Mouse (Mus musculus) forebrain, postnatal 0 days (tissue): ENCODE results near the gene Tespa1. TPM values are rescaled to one million over a fixed set of nuclear protein-coding genes. Genes with fewer than 3 reads are reported as not detected.

Experiments
- ATAC-seq: fragments of 200-750 bp; cut with Nextera tagmentation; 2 replicates; pipeline ENCODE4 v1.8.0; 2017; ENCODE audit warnings: mild to moderate bottlenecking, moderate library complexity
- DNase-seq: peaks from one replicate; pipeline ENCODE4 v3.0.0-alpha.2; 2015
- H3K27ac ChIP-seq: fragments of 300-500 bp; sonication (generic); 2 replicates; pipeline ENCODE4 v1.5.1; 2014; ENCODE audit warnings: low read depth, mild to moderate bottlenecking, antibody characterized with exemption, low read length, moderate library complexity, mixed read lengths
- H3K27me3 ChIP-seq: fragments of 300-500 bp; sonication (generic); 2 replicates; pipeline ENCODE4 v1.6.1; 2014; ENCODE audit warnings: mild to moderate bottlenecking, low read length, mixed read lengths; ENCODE audit not compliant: insufficient read depth
- H3K36me3 ChIP-seq: fragments of 300-500 bp; sonication (generic); 2 replicates; pipeline ENCODE4 v1.6.1; 2014; ENCODE audit warnings: mild to moderate bottlenecking, moderate library complexity; ENCODE audit not compliant: insufficient read depth
- H3K4me1 ChIP-seq: fragments of 300-500 bp; sonication (generic); 2 replicates; pipeline ENCODE4 v1.6.1; 2014; ENCODE audit warnings: antibody characterized with exemption; ENCODE audit not compliant: insufficient read depth
- H3K4me2 ChIP-seq: fragments of 300-500 bp; sonication (generic); 2 replicates; pipeline ENCODE4 v1.6.1; 2014; ENCODE audit warnings: low read depth, mild to moderate bottlenecking, moderate library complexity
- H3K4me3 ChIP-seq: fragments of 300-500 bp; sonication (generic); 2 replicates; pipeline ENCODE4 v1.5.1; 2014; ENCODE audit warnings: low read depth, low read length, mixed read lengths
- H3K9ac ChIP-seq: fragments of 300-500 bp; sonication (generic); 2 replicates; pipeline ENCODE4 v1.6.1; 2014; ENCODE audit warnings: mild to moderate bottlenecking
- H3K9me3 ChIP-seq: fragments of 300-500 bp; sonication (generic); 2 replicates; pipeline ENCODE4 v1.6.1; 2016; ENCODE audit warnings: low read length
- CTCF ChIP-seq: sonication (generic); IDR thresholded peaks from 2 replicates; pipeline ENCODE4 v1.5.1; 2016; ENCODE audit warnings: antibody characterized with exemption, control low read depth, low read depth
- WGBS: fragments of 180-500 bp; shearing (Covaris S2); extraction: QIAGEN DNeasy Blood & Tissue Kit; methylation state at CpG from one replicate; pipeline ENCODE4 v1.1.7; 2014; 5-methylcytosine and 5-hydroxymethylcytosine counted together
- polyA plus RNA-seq: library from polyadenylated mRNA; unstranded; fragments of >200 nt; fragmentation: Nextera tagmentation; extraction: Ambion mirVana; gene quantifications from 2 replicates; pipeline ENCODE4 v1.2.1, GENCODE M21; 2015
- total RNA-seq: library from RNA; depleted of rRNA; stranded (reverse); fragments of >200 nt; gene quantifications from 2 replicates; pipeline ENCODE4 v1.2.3, GENCODE M21; 2014

The Tespa1 gene
- total and polyA plus RNA-seq, 2 experiments from 2014 or later: not detected

DNA sequence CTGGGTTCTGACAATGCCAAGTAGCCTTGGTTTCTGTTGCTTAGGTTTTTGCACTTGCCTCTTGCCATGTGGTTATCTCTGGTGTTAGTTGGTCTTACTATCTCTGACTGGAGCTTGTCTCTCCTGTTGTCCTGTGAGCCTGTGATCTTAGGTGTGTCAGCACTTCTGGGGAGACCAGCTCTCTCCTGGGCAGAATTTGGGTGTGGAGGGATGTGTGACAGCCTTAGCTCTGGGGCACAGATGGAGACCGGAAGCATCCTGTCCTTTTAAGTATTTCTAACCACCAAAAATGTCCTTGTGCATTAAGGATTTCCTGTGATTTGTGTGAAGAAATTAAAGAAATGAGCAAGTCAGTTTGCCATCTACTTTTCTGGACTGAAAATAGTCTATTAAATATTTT is 21.4 kb downstream of the Tespa1 start:
- H3K27me3 ChIP-seq: no peaks in the 10 kb centered on the region
- H3K9me3 ChIP-seq: no peaks in the 10 kb centered on the region
- no peaks in the 10 kb centered on the region for H3K4me1 ChIP-seq
- no peak overlapping the region for H3K4me3 ChIP-seq
- ATAC-seq (no peak), DNase-seq (no peak)
- no peak for TF ChIP-seq CTCF
- no peak overlapping the region for H3K4me2 ChIP-seq
- no peak overlapping the region for H3K9ac ChIP-seq
- H3K36me3 ChIP-seq: no peaks in the 10 kb centered on the region
- H3K27ac ChIP-seq: no peak overlapping the region
- 91% methylated on average over 1 of the region's 1 CpGs for WGBS

DNA sequence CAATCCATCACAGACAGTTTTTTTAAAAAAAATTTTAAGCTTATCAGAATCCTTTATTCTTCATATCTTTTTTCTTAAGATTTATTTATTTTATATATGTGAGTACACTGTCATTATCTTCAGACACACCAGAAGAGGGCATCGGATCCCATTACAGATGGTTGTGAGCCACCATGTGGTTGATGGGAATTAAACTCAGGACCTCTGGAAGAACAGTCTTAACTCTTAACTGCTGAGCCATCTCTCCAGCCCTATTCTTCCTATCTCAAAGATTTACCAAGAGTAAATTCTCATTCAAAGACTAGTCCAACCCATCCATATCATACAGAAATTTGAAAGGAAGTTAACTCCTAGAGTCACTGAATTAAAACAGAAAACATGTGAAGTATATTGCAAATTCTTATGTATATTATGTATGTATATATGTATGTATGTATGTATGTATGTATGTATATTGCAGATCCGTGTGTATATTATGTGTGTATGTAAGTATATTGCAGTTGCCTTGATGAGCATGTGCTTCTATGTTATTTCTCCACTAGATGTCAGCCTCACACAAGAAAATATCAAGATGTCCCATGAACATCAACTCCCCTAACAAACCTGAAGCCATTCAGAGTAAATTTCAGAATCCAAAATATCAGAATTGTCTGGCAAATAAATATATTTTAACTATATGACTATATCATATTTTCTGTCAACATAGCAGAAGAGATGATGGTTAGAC is 40.9 kb downstream of the Tespa1 start:
- peak; percentile 53 for DNase-seq

GRCm38 (mm10) chr10:130364766-130365165 is 42.1 kb downstream of the Tespa1 start:
- Histone ChIP-seq H3K4me1 (no peaks in the 10 kb centered on the region), H3K9ac (no peak overlapping the region), H3K4me3 (no peak overlapping the region), H3K36me3 (no peaks in the 10 kb centered on the region), H3K27ac (no peak overlapping the region), H3K9me3 (no peaks in the 10 kb centered on the region), H3K27me3 (no peaks in the 10 kb centered on the region), H3K4me2 (no peak overlapping the region)
- ATAC-seq (no peak), DNase-seq (no peak)
- TF ChIP-seq CTCF: no peak

More for the DNA sequence above, 40.9 kb downstream of the Tespa1 start:
- H3K4me3 ChIP-seq: no peak overlapping the region
- no peaks in the 10 kb centered on the region for H3K36me3 ChIP-seq
- no peaks in the 10 kb centered on the region for H3K4me1 ChIP-seq
- 60% methylated on average over 2 of the region's 2 CpGs for WGBS
- no peak overlapping the region for H3K4me2 ChIP-seq
- H3K27ac ChIP-seq: no peak overlapping the region
- H3K9me3 ChIP-seq: no peaks in the 10 kb centered on the region
- peak; percentile 70 for TF ChIP-seq CTCF
- H3K27me3 ChIP-seq: no peaks in the 10 kb centered on the region
- ATAC-seq: peak; percentile 89
- no peak overlapping the region for H3K9ac ChIP-seq

GRCm38 (mm10) chr10:130368384-130368783 is 45.7 kb downstream of the Tespa1 start:
- Histone ChIP-seq H3K4me2 (no peak overlapping the region), H3K9me3 (no peaks in the 10 kb centered on the region), H3K4me3 (no peak overlapping the region), H3K27me3 (no peaks in the 10 kb centered on the region), H3K36me3 (no peaks in the 10 kb centered on the region), H3K4me1 (no peaks in the 10 kb centered on the region), H3K27ac (no peak overlapping the region), H3K9ac (no peak overlapping the region)
- DNase-seq: no peak
- ATAC-seq: no peak
- TF ChIP-seq CTCF: no peak

GRCm38 (mm10) chr10:130370005-130370682 is 47.5 kb downstream of the Tespa1 start:
- H3K4me1 ChIP-seq: no peaks in the 10 kb centered on the region
- H3K27ac ChIP-seq: no peak overlapping the region
- TF ChIP-seq CTCF: no peak
- WGBS: 92% methylated on average over 2 of the region's 2 CpGs
- no peaks in the 10 kb centered on the region for H3K36me3 ChIP-seq
- no peak overlapping the region for H3K4me3 ChIP-seq
- DNase-seq (no peak), ATAC-seq (no peak)
- H3K9ac ChIP-seq: no peak overlapping the region
- no peaks in the 10 kb centered on the region for H3K27me3 ChIP-seq
- H3K4me2 ChIP-seq: no peak overlapping the region
- H3K9me3 ChIP-seq: no peaks in the 10 kb centered on the region

GRCm38 (mm10) chr10:130371644-130372043 is 49.0 kb downstream of the Tespa1 start:
- no peak for DNase-seq
- H3K9me3 ChIP-seq: no peaks in the 10 kb centered on the region
- no peaks in the 10 kb centered on the region for H3K4me1 ChIP-seq
- no peak overlapping the region for H3K9ac ChIP-seq
- no peak for ATAC-seq
- no peak overlapping the region for H3K4me3 ChIP-seq
- no peak overlapping the region for H3K27ac ChIP-seq
- no peak overlapping the region for H3K4me2 ChIP-seq
- no peaks in the 10 kb centered on the region for H3K27me3 ChIP-seq
- 53% methylated on average over 1 of the region's 1 CpGs for whole genome bisulfite sequencing
- no peak for TF ChIP-seq CTCF
- no peaks in the 10 kb centered on the region for H3K36me3 ChIP-seq

- Histone ChIP-seq H3K27me3 (no peaks in the 10 kb centered on the region), H3K4me3 (no peak overlapping the region), H3K4me1 (no peaks in the 10 kb centered on the region), H3K27ac (no peak overlapping the region), H3K9ac (no peak overlapping the region), H3K9me3 (no peaks in the 10 kb centered on the region), H3K36me3 (no peaks in the 10 kb centered on the region), H3K4me2 (no peak overlapping the region)
- no peak for ATAC-seq
- 90% methylated on average over 2 of the region's 2 CpGs for WGBS
- no peak for TF ChIP-seq CTCF
- DNase-seq: no peak
Observed at GRCm38 (mm10) chr10:130372491-130373173, 50.0 kb downstream of the Tespa1 start.
